Mouse (Mus musculus): Measurements from ENCODE around the gene Gas7. TPM values are rescaled to one million over a fixed set of nuclear protein-coding genes. Genes with fewer than 3 reads are reported as not detected.

The Gas7 gene
- polyA plus RNA-seq (2014; fragmentation: Nextera tagmentation; extraction: Ambion mirVana): 15.7 and 23.8 TPM in 2 replicates

DNA sequence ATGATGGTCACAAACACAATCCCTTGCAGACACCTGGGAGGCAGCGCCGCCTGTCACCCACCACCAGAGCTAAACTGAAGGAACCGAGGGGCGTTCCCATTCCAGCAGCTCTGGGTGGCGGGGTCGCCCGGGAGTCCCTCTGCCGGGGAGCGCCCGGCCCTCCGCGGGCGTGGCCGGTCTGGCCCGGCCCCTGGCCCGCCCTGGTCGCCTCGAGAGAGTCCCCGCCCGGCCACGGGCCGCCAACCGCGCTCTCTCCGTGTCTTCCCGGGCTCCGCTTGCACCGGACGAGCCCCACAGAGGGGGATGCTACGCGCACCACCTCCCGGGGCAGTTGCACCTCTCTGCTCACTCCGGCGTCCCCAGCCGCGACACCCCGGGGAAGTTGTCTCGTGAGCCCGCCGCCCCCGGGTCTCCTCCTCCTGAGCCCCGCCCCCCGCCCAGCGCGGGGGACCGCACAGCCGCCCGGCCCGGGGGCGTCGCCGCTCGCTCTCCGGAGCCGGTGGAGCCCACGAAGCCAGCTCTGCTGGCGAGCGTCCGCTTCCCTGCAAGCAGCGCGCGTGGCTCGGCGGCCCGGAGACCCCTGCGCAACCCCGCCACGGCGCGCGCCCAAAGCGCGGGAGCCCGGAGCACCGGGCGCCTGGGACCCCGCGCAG is at the start of gene Gas7:
Gene Gas7, plus strand, starts transcription at position 564 of the 653 bp plus-strand sequence.
- H3K27me3 ChIP-seq (ENCODE audit: control insufficient read depth, insufficient read depth, low read length): peaks cover 18% of the 10 kb centered on the region; the same call in 1 of the 2 replicates
- 0 out of 2 replicates have a peak, but pooled peaks cover 5% of the 10 kb centered on the region for H3K4me1 ChIP-seq (ENCODE audit: control insufficient read depth, insufficient read depth, low read length)
- no peaks in the 10 kb centered on the region for H3K9me3 ChIP-seq (ENCODE audit: control insufficient read depth, low read length)
- no peaks in the 10 kb centered on the region for H3K36me3 ChIP-seq (ENCODE audit: control insufficient read depth, insufficient read depth, low read length)
- peak within 1 kb of the TSS; percentile 98 for H3K4me2 ChIP-seq (ENCODE audit: low read length)
- WGBS: under 1% methylated on average over 64 of the region's 78 CpGs
- ATAC-seq (ENCODE audit: low FRiP score, low TSS enrichment) (peak; percentile 66), DNase-seq (peak; percentile 76)
- H3K4me3 ChIP-seq (replicated peaks; ENCODE audit: low read depth, low read length): peak within 1 kb of the TSS; percentile 71
- H3K9ac ChIP-seq (replicated peaks; ENCODE audit: low read length): peak within 1 kb of the TSS; percentile 72
- H3K27ac ChIP-seq (replicated peaks; ENCODE audit: low read depth, low read length): no peak within 1 kb of the TSS

DNA sequence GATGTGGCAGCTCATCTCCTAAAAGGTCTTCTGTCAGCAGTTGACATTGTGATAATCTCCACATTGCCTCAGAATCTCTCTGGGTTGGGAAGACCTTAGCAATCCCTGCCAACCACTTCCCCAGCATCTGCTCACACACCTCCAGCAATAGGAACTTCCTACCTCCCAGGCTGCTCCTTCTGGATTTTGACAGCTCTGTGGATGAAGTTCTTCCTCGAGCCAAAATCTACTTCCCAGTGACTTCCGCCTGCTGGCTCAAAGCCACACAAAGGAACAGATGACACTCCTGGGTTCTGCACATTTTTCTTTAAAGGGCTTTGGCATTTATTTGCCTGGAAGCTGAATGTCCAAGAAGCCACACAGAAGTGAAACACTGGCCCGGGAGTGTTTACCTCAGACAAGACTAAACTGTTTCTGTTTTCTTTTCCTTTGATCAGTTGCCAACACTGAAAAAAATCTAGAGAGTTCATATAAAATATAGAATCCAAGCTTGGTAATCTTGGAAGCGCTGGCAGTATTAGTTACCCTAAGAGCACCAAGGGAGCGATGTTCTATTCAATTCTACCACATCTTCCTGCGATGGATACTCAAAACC is 40.8 kb upstream of the Gas7 start:
- no peaks in the 10 kb centered on the region for H3K4me1 ChIP-seq (ENCODE audit: control insufficient read depth, insufficient read depth, low read length)
- H3K36me3 ChIP-seq (ENCODE audit: control insufficient read depth, insufficient read depth, low read length): no peaks in the 10 kb centered on the region
- 89% methylated on average over 6 of the region's 6 CpGs for WGBS
- no peak overlapping the region for H3K4me3 ChIP-seq (replicated peaks; ENCODE audit: low read depth, low read length)
- H3K27me3 ChIP-seq (ENCODE audit: control insufficient read depth, insufficient read depth, low read length): no peaks in the 10 kb centered on the region
- H3K9me3 ChIP-seq (ENCODE audit: control insufficient read depth, low read length): no peaks in the 10 kb centered on the region
- no peak for DNase-seq
- H3K4me2 ChIP-seq (ENCODE audit: low read length): no peak overlapping the region
- no peak overlapping the region for H3K9ac ChIP-seq (replicated peaks; ENCODE audit: low read length)
- no peak for ATAC-seq (ENCODE audit: low FRiP score, low TSS enrichment)
- H3K27ac ChIP-seq (replicated peaks; ENCODE audit: low read depth, low read length): no peak overlapping the region

DNA sequence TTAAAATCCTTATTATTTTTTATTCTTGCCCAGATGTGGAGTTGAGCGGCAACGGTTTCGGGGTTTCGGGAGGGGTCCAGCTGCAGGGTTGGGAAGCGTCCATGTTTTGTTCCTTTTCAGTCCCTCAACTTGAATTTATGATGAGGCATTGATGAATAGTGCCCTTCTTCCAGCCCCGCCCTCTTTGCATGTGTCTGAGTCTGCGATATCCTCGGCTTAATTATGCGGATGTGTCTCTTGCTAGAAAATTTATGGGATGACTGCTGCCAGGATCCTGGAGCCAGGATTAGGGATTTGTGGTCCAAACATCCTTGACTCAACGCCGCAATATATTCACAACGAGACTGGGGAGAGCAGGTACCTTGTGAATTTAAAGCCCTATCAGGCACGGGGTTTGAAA is 31.7 kb upstream of the Gas7 start:
- Histone ChIP-seq H3K4me1 (ENCODE audit: control insufficient read depth, insufficient read depth, low read length) (no peaks in the 10 kb centered on the region), H3K4me2 (ENCODE audit: low read length) (no peak overlapping the region), H3K9ac (replicated peaks; ENCODE audit: low read length) (no peak overlapping the region), H3K4me3 (replicated peaks; ENCODE audit: low read depth, low read length) (no peak overlapping the region), H3K9me3 (ENCODE audit: control insufficient read depth, low read length) (no peaks in the 10 kb centered on the region), H3K36me3 (ENCODE audit: control insufficient read depth, insufficient read depth, low read length) (no peaks in the 10 kb centered on the region), H3K27ac (replicated peaks; ENCODE audit: low read depth, low read length) (no peak overlapping the region), H3K27me3 (ENCODE audit: control insufficient read depth, insufficient read depth, low read length) (no peaks in the 10 kb centered on the region)
- DNase-seq: no peak
- WGBS: 83% methylated on average over 13 of the region's 13 CpGs
- ATAC-seq (ENCODE audit: low FRiP score, low TSS enrichment): no peak

DNA sequence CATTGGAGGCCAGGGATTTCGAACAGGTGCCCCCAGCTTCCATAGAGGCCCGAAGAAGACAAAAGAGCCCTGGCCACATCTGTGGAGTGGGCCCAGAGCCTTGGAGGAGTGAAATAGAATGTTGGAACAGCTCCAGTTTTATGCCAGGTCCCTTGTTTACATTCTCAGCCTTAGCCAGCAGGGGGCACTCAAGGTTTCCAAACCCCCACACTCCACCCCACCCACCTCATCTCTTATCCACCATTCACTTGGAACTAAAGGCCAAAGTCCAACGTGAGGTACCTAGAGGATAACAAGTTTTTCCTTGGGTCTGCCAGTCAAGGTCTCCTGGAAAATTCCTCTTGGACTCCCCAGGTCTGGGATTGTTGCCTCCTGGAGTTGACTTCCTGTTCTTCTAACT is 27.0 kb upstream of the Gas7 start:
- Histone ChIP-seq H3K9ac (replicated peaks; ENCODE audit: low read length) (no peak overlapping the region), H3K9me3 (ENCODE audit: control insufficient read depth, low read length) (no peaks in the 10 kb centered on the region), H3K4me1 (ENCODE audit: control insufficient read depth, insufficient read depth, low read length) (no peaks in the 10 kb centered on the region), H3K27ac (replicated peaks; ENCODE audit: low read depth, low read length) (no peak overlapping the region), H3K4me2 (ENCODE audit: low read length) (no peak overlapping the region), H3K27me3 (ENCODE audit: control insufficient read depth, insufficient read depth, low read length) (no peaks in the 10 kb centered on the region), H3K4me3 (replicated peaks; ENCODE audit: low read depth, low read length) (no peak overlapping the region), H3K36me3 (ENCODE audit: control insufficient read depth, insufficient read depth, low read length) (no peaks in the 10 kb centered on the region)
- WGBS: 43% methylated on average over 3 of the region's 3 CpGs
- DNase-seq: peak; percentile 23
- ATAC-seq (ENCODE audit: low FRiP score, low TSS enrichment): no peak

DNA sequence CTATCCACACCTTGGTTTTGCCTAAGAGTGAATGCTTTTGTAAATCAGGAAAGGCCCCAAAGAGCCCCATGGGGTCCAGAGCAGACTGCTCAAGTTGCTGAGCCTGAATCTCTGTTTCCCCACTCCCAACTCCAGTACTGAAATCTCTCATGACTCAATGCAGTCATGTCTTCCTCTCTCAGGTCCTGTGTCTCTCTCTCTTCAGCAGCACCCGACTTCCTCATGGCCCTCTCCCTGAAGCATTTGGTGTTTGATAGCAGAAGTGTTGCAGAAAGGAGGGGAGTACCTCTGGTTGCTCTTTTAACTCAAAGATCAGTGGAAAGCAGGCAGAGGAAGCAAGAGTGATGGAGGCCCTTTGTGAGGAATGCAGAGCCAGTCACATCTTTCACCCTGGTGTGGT is 25.4 kb upstream of the Gas7 start:
- Histone ChIP-seq H3K36me3 (ENCODE audit: control insufficient read depth, insufficient read depth, low read length) (no peaks in the 10 kb centered on the region), H3K27me3 (ENCODE audit: control insufficient read depth, insufficient read depth, low read length) (no peaks in the 10 kb centered on the region), H3K9me3 (ENCODE audit: control insufficient read depth, low read length) (no peaks in the 10 kb centered on the region), H3K4me1 (ENCODE audit: control insufficient read depth, insufficient read depth, low read length) (no peaks in the 10 kb centered on the region), H3K4me3 (replicated peaks; ENCODE audit: low read depth, low read length) (no peak overlapping the region), H3K4me2 (ENCODE audit: low read length) (no peak overlapping the region), H3K27ac (replicated peaks; ENCODE audit: low read depth, low read length) (no peak overlapping the region), H3K9ac (replicated peaks; ENCODE audit: low read length) (no peak overlapping the region)
- no peak for DNase-seq
- 91% methylated on average over 1 of the region's 1 CpGs for WGBS
- ATAC-seq (ENCODE audit: low FRiP score, low TSS enrichment): no peak

DNA sequence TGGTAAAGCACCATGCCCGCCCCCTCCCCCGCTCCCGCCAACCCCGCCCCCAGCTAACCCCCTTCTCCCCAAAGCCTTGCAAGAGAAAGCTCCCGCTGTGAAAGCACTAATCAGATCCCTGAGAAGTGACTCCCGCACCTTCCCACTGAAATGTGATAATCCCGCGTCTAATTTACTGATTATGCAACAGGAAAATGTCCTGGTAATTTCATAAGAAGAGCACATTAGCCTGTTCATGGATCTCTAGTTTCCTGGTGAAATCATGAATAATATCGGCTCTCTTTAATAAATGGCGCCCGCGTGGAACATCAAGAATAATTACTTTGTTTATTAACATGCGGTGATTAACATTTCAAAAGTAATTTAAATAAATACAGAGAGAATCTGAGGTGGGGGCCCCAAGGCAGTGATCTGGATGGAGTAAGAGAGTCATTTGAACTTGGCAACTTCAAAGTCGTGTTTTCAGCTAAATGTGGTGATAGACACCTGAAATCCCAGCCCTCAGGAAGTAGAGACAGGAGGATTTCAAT is 24.1 kb upstream of the Gas7 start:
- no peak overlapping the region for H3K9ac ChIP-seq (replicated peaks; ENCODE audit: low read length)
- no peaks in the 10 kb centered on the region for H3K27me3 ChIP-seq (ENCODE audit: control insufficient read depth, insufficient read depth, low read length)
- peak; percentile 51 for DNase-seq
- WGBS: 21% methylated on average over 14 of the region's 14 CpGs
- H3K4me1 ChIP-seq (ENCODE audit: control insufficient read depth, insufficient read depth, low read length): no peaks in the 10 kb centered on the region
- H3K9me3 ChIP-seq (ENCODE audit: control insufficient read depth, low read length): no peaks in the 10 kb centered on the region
- no peak overlapping the region for H3K4me2 ChIP-seq (ENCODE audit: low read length)
- no peak overlapping the region for H3K27ac ChIP-seq (replicated peaks; ENCODE audit: low read depth, low read length)
- H3K4me3 ChIP-seq (replicated peaks; ENCODE audit: low read depth, low read length): no peak overlapping the region
- ATAC-seq (ENCODE audit: low FRiP score, low TSS enrichment): no peak; the same call in 1 of the 2 replicates
- H3K36me3 ChIP-seq (ENCODE audit: control insufficient read depth, insufficient read depth, low read length): no peaks in the 10 kb centered on the region

DNA sequence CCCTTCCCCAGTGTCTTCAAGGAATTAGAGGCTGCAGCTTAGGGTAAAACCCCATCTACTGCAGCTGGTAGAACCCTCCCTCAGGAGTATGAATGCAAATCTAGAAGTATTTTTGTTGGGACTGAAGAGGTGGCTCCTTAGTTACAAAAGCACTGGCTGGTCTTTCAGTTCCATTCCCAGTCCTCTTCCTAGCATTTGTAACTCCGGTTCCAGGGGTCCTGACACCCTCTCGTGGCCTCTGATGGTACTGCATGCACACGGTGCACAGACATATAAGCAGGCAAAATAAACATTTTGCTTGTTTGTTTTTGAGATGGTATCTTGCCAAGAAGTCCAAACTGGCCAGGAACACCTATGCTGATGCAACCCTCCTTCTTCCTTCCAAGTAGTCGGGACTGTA is 23.4 kb upstream of the Gas7 start:
- 74% methylated on average over 4 of the region's 4 CpGs for WGBS
- H3K27me3 ChIP-seq (ENCODE audit: control insufficient read depth, insufficient read depth, low read length): no peaks in the 10 kb centered on the region
- DNase-seq (no peak), ATAC-seq (ENCODE audit: low FRiP score, low TSS enrichment) (no peak)
- H3K4me2 ChIP-seq (ENCODE audit: low read length): no peak overlapping the region
- H3K36me3 ChIP-seq (ENCODE audit: control insufficient read depth, insufficient read depth, low read length): no peaks in the 10 kb centered on the region
- no peaks in the 10 kb centered on the region for H3K9me3 ChIP-seq (ENCODE audit: control insufficient read depth, low read length)
- no peak overlapping the region for H3K27ac ChIP-seq (replicated peaks; ENCODE audit: low read depth, low read length)
- H3K4me3 ChIP-seq (replicated peaks; ENCODE audit: low read depth, low read length): no peak overlapping the region
- no peak overlapping the region for H3K9ac ChIP-seq (replicated peaks; ENCODE audit: low read length)
- no peaks in the 10 kb centered on the region for H3K4me1 ChIP-seq (ENCODE audit: control insufficient read depth, insufficient read depth, low read length)

DNA sequence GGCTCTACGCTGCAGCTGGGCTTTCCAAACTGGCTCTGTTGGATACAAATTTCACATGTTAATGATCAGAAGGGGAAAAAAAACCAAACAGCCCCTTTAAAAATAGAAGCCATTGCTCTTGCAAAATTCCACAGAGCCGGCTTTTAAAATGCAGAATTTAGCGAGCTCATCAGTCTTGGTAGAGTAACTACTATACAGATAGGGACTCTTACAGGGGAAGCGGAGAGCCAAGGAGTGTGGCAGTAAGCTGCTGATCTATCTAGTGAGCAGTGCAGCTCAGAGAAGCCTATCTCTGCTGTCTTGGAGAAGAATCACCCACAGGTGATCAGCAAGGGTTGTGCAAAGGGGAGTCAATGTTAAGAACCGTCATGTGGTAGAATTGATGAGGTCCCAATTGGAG is 21.5 kb upstream of the Gas7 start:
- 92% methylated on average over 5 of the region's 5 CpGs for WGBS
- Histone ChIP-seq H3K27ac (replicated peaks; ENCODE audit: low read depth, low read length) (no peak overlapping the region), H3K36me3 (ENCODE audit: control insufficient read depth, insufficient read depth, low read length) (no peaks in the 10 kb centered on the region), H3K27me3 (ENCODE audit: control insufficient read depth, insufficient read depth, low read length) (no peaks in the 10 kb centered on the region), H3K4me3 (replicated peaks; ENCODE audit: low read depth, low read length) (no peak overlapping the region), H3K4me2 (ENCODE audit: low read length) (no peak overlapping the region), H3K9ac (replicated peaks; ENCODE audit: low read length) (no peak overlapping the region), H3K4me1 (ENCODE audit: control insufficient read depth, insufficient read depth, low read length) (no peaks in the 10 kb centered on the region), H3K9me3 (ENCODE audit: control insufficient read depth, low read length) (no peaks in the 10 kb centered on the region)
- no peak for ATAC-seq (ENCODE audit: low FRiP score, low TSS enrichment)
- DNase-seq: no peak

DNA sequence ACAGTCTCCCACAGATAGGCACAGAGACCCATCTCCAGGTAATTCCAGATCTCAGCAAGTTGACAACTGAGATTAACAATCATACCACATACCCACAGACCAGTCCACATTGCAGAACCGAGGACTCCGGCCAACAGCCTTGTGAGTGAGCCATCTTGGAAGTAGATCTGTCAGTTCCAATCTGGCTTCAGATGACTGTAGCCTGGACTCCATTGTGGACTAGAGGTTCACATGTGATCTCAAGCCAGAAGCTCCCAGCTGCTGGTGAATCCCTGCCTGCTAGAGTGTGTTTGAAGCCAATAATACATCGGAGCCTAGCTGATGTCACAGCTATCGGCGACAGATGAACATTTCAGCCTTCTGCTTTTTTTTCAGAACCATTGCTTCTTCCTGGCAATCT is 16.5 kb upstream of the Gas7 start:
- H3K9me3 ChIP-seq (ENCODE audit: control insufficient read depth, low read length): no peaks in the 10 kb centered on the region
- 96% methylated on average over 5 of the region's 5 CpGs for WGBS
- no peak overlapping the region for H3K4me3 ChIP-seq (replicated peaks; ENCODE audit: low read depth, low read length)
- H3K4me1 ChIP-seq (ENCODE audit: control insufficient read depth, insufficient read depth, low read length): no peaks in the 10 kb centered on the region
- no peaks in the 10 kb centered on the region for H3K36me3 ChIP-seq (ENCODE audit: control insufficient read depth, insufficient read depth, low read length)
- H3K4me2 ChIP-seq (ENCODE audit: low read length): no peak overlapping the region
- no peak for DNase-seq
- ATAC-seq (ENCODE audit: low FRiP score, low TSS enrichment): no peak
- H3K27me3 ChIP-seq (ENCODE audit: control insufficient read depth, insufficient read depth, low read length): no peaks in the 10 kb centered on the region
- no peak overlapping the region for H3K27ac ChIP-seq (replicated peaks; ENCODE audit: low read depth, low read length)
- no peak overlapping the region for H3K9ac ChIP-seq (replicated peaks; ENCODE audit: low read length)

Measured in midbrain, embryonic 14.5 days (tissue).